Mouse (Mus musculus): ENCODE measurements around the gene Oasl1.

GRCm38 (mm10) chr5:114935838-114936237 lies 12.8 kb downstream of the Oasl1 start:
- no peak for TF ChIP-seq CTCF (IDR thresholded peaks at IDR 0.05; ENCODE audit: borderline replicate concordance, extremely low read depth, insufficient read depth, insufficient read length)
- no peak for TF ChIP-seq POLR2A (IDR thresholded peaks at IDR 0.05; ENCODE audit: borderline replicate concordance, extremely low read depth, insufficient read depth, insufficient read length, poor library complexity, severe bottlenecking)
